Mouse (Mus musculus): ENCODE measurements around the gene Scp2. TPM values are rescaled to one million over a fixed set of nuclear protein-coding genes. Genes with fewer than 3 reads are reported as not detected.
A peak's percentile ranks its signal among the peaks of the same experiment; 100 is the strongest.

Scp2 gene
- polyA plus RNA-seq, 1 experiment from 2014 or later = 224 TPM

DNA sequence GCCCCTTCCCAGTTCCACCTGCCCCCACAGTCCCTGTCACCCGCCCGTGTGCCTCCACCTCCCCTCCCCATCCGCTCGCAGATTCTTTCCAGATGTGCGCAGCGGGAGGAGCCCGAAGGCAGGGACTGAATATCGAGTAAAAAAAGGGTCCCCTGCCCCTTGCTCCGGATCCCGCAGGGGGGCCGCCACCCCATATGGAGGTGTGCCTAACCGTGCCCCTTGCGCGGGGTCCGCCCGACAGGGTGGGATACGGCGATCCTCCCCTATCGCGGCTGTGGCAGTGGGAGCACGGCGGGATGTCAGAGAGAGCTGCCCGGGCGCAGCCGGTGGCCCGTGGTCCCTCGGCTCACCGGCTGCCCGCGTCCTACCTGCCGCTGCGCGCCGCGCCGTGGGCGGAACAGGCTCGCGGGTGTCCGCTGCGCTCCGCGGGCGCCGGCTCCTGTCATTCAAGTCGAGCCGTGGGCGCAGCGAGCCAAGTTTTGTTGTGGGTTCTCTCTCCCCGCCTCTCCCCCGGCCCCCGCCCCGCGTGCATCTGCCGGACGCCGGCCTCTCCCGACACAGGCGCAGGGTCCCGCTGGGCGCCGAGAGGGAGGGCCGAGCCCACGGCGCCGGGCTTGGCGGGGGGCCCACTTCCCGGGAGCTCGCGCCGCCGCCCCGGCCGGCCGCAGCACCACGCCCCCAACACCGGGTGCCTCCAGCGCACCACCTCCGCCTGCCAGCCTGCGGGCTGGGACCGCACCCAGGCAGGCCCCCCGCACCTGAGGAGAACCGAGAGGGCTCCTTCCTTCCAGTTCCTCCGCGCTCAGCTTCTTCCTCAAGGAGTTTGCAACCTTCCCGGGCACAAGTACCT lies 113.1 kb downstream of the Scp2 start:
- under 1% methylated on average over 83 of the region's 86 CpGs for WGBS
- no peaks in the 10 kb centered on the region for H3K9me3 ChIP-seq (replicated peaks)
- peak; percentile 66; the same call in 1 of the 2 replicates for ATAC-seq (ENCODE audit: insufficient number of reproducible peaks, low FRiP score, low TSS enrichment, low read depth)
- no peaks in the 10 kb centered on the region for H3K36me3 ChIP-seq
- H3K4me1 ChIP-seq = peaks cover 25% of the 10 kb centered on the region
- peak overlapping the region; percentile 58 for H3K9ac ChIP-seq
- peaks cover 23% of the 10 kb centered on the region for H3K27me3 ChIP-seq
- peak overlapping the region; percentile 56; the same call in 1 of the 2 replicates for H3K27ac ChIP-seq (replicated peaks)
- peak overlapping the region; percentile 64 for H3K4me3 ChIP-seq (replicated peaks)
- H3K4me2 ChIP-seq (replicated peaks) = peak overlapping the region; percentile 98

DNA sequence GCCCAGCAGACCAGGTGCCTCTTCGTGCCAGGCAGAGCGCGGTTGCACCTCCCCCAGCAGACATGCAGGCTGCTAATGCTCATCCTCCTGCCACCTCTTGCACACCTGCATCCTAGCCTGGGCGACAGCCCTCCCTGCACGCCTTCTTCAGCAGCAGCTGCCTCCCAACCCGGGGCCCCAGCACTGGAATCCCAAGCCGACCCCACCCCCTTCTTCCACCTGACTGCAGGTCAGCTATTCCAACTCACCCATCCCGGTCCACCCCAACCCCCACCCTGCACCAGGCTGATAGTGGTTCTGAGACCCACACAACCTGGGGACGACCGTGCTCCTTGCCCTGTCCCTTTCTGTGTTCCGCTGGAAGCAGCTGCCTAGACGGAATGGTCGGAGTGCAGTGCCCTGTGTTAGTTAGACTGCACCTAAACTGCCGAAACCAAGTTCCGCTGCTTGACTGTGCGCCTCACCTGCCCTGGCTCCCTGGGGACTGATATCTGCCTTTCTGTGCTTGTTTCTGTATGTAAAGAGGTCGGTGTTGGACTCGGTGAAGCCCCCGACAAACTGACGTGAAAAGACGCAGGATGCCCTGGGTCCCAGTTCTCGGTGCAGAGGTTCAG lies 113.8 kb downstream of the Scp2 start:
- ATAC-seq (ENCODE audit: insufficient number of reproducible peaks, low FRiP score, low TSS enrichment, low read depth) = no peak
- no peak overlapping the region for H3K9ac ChIP-seq
- peaks cover 25% of the 10 kb centered on the region for H3K4me1 ChIP-seq
- WGBS = 7% methylated on average over 22 of the region's 22 CpGs
- no peaks in the 10 kb centered on the region for H3K36me3 ChIP-seq
- no peaks in the 10 kb centered on the region for H3K9me3 ChIP-seq (replicated peaks)
- peak overlapping the region; percentile 64 for H3K4me3 ChIP-seq (replicated peaks)
- H3K27me3 ChIP-seq = peaks cover 23% of the 10 kb centered on the region
- H3K4me2 ChIP-seq (replicated peaks) = peak overlapping the region; percentile 98
- H3K27ac ChIP-seq (replicated peaks) = no peak overlapping the region

DNA sequence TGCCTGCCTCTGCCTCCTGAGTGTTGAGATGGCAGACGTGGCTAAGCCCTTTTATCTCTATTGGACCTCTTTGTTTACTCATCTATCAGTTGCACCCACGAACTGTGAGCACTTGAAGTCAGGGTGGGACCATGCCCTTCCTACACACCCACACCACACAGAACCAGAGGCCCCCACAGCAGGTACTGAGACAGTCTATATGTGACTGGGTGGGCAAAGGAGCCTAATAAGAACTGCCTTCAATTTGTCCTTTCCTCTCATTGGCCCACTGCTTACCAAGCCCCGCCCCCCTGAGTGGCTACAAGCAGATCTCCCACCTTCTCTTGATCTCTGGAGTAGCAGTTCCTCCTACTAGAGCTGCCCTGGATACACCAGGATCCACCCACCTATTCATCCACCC lies 118.6 kb downstream of the Scp2 start:
- WGBS = 48% methylated on average over 3 of the region's 3 CpGs
- no peak for ATAC-seq (ENCODE audit: insufficient number of reproducible peaks, low FRiP score, low TSS enrichment, low read depth)
- H3K9me3 ChIP-seq (replicated peaks) = no peaks in the 10 kb centered on the region
- H3K4me3 ChIP-seq (replicated peaks) = no peak overlapping the region
- H3K4me1 ChIP-seq = peaks cover 10% of the 10 kb centered on the region
- no peak overlapping the region for H3K4me2 ChIP-seq (replicated peaks)
- no peak overlapping the region for H3K27ac ChIP-seq (replicated peaks)
- H3K9ac ChIP-seq = no peak overlapping the region
- H3K27me3 ChIP-seq = peaks cover 19% of the 10 kb centered on the region
- no peaks in the 10 kb centered on the region; the same call in 1 of the 2 replicates for H3K36me3 ChIP-seq

DNA sequence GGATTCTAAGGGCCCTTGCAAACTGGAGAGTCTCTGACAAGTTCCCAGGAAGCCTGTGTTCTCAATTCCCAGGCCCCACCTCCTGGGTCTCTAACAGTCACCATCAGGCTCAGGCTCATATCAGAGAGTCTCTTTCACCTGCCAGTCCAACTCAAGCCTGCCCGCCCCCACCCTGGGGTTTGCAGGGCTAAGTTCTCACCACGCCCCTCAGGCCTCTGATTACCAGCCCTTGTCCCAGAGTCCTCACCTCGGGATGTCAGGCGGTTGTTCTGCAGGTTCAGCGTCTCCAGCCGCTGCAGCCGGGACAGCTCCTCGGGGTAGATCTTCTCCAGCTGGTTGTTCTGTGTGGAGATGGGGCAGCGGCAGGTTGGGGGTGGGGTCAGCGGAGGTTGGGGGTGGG lies 119.5 kb downstream of the Scp2 start:
- no peak for ATAC-seq (ENCODE audit: insufficient number of reproducible peaks, low FRiP score, low TSS enrichment, low read depth)
- Histone ChIP-seq H3K36me3 (peaks cover under 1% of the 10 kb centered on the region; the same call in 1 of the 2 replicates), H3K9ac (no peak overlapping the region), H3K4me3 (replicated peaks) (no peak overlapping the region), H3K27me3 (peaks cover 10% of the 10 kb centered on the region), H3K4me1 (peaks cover under 1% of the 10 kb centered on the region; the same call in 1 of the 2 replicates), H3K4me2 (replicated peaks) (no peak overlapping the region), H3K9me3 (replicated peaks) (no peaks in the 10 kb centered on the region), H3K27ac (replicated peaks) (no peak overlapping the region)
- WGBS = 6% methylated on average over 10 of the region's 10 CpGs

DNA sequence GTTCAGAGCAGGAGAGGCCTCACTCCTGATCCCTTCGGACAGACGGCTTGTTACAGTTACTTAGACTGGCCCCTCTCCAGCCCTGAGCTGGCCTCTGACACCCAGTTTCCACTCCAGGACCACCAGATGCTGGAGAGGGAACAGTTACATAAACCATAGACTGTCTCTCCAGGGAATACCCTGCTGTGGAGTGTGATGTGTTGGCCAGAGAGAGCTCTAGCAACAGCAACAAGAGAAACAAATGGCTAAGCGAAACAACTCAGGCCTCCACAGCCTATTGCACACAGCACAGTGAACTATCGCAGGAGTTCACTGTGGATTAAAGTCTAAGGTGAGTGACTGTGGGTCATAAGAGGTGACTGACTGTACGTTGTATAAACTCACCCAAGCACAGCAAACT lies 120.2 kb downstream of the Scp2 start:
- Histone ChIP-seq H3K27me3 (peaks cover 3% of the 10 kb centered on the region; the same call in 1 of the 2 replicates), H3K9ac (no peak overlapping the region), H3K4me3 (replicated peaks) (no peak overlapping the region), H3K4me2 (replicated peaks) (no peak overlapping the region), H3K36me3 (peaks cover 3% of the 10 kb centered on the region; the same call in 1 of the 2 replicates), H3K27ac (replicated peaks) (no peak overlapping the region), H3K9me3 (replicated peaks) (no peaks in the 10 kb centered on the region), H3K4me1 (no peaks in the 10 kb centered on the region)
- WGBS = 64% methylated on average over 5 of the region's 5 CpGs
- ATAC-seq (ENCODE audit: insufficient number of reproducible peaks, low FRiP score, low TSS enrichment, low read depth) = no peak

DNA sequence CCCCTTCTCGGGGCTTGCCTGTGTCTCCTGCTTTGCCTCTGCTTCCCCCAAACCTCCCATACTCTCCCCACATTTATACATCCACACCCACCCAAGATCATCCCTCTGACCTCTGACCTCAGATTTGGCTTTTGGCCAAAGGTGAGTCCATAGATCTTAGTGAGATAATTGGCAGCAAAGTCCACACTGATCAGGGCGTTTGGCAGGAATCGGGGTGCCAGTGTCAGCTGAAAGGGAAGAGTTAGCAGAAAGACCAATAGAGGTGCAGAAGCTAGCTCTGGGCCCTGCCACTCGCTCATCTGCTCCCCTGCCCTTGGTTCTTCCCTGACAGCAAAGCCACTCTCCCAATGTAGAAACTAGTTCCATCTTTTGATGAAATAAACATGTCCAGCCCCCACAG lies 121.6 kb downstream of the Scp2 start:
- Histone ChIP-seq H3K9ac (no peak overlapping the region), H3K27ac (replicated peaks) (no peak overlapping the region), H3K4me2 (replicated peaks) (no peak overlapping the region), H3K4me3 (replicated peaks) (no peak overlapping the region), H3K4me1 (peaks cover 6% of the 10 kb centered on the region), H3K36me3 (peaks cover 3% of the 10 kb centered on the region; the same call in 1 of the 2 replicates), H3K9me3 (replicated peaks) (no peaks in the 10 kb centered on the region), H3K27me3 (no peaks in the 10 kb centered on the region)
- 74% methylated on average over 4 of the region's 4 CpGs for WGBS
- ATAC-seq (ENCODE audit: insufficient number of reproducible peaks, low FRiP score, low TSS enrichment, low read depth) = no peak

DNA sequence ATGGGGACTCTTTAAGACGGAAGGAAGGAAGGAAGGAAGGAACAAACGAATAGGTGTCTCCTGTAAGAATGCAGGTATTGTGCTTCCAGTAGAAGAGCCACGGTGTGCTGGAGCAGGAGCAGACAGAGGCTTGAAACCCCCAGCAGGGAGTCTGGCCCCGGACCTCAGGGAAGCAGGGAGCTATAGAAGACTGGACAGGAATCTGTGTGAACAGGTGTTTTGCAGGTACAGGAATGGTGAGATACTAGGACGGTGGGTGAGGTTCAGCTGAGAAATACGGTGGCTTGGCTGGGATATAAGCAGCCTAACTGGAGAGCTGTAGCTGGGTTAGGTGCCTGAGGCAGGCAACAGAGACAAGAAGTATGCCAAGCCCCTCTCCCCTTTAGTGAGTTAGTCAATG lies 124.6 kb downstream of the Scp2 start:
- 72% methylated on average over 6 of the region's 6 CpGs for WGBS
- H3K27ac ChIP-seq (replicated peaks) = no peak overlapping the region

DNA sequence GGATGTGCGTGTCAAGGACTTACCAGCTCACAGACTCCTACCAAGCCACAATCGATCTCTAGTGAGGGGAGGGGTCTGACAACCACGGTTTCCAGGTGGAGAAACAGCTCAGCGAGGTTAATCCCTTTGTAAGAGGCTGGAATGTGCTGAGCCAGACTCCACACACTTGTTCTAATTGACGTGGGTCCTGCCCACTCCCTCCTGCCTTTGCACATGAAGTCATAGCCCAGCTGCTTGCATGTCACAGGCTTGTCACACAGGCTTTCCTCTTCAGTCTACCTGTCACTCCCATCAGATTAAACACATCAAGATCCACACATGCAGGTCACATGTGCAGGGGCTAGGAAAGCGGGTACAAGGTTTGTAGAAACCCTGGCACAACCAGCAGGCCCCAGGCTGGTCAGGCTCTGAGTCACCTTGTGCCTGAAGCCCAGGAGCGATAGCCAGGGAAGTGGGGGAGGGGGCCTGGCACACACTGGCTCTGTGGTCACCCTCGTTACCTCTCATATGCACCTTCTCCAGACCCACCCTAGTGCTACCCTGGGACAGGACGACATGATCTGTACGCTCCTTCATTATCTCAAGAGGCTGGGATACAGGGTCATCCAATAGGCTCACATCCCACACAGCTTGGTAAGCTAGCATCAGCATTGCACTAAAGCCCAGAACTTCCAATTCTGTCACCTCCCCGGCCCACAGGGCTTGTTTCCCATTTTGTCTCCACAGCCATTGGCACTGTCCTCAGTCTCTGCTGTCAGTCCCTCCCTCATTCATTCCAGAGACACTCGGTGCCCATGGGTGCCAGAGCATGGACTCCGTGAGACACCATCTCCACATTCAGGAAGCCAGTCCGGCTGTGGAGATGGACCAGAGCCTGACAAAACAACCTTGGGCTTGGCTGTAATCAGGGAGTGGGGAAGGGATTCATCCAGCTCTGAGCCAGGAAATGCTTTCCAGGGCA lies 125.6 kb downstream of the Scp2 start:
- Histone ChIP-seq H3K4me3 (replicated peaks) (no peak overlapping the region), H3K27me3 (no peaks in the 10 kb centered on the region), H3K9me3 (replicated peaks) (no peaks in the 10 kb centered on the region), H3K4me2 (replicated peaks) (no peak overlapping the region), H3K36me3 (peaks cover 3% of the 10 kb centered on the region; the same call in 1 of the 2 replicates), H3K4me1 (peaks cover 6% of the 10 kb centered on the region), H3K27ac (replicated peaks) (no peak overlapping the region), H3K9ac (no peak overlapping the region)
- ATAC-seq (ENCODE audit: insufficient number of reproducible peaks, low FRiP score, low TSS enrichment, low read depth) = no peak
- 44% methylated on average over 14 of the region's 14 CpGs for WGBS

More for the DNA sequence above, 124.6 kb downstream of the Scp2 start:
- Histone ChIP-seq H3K36me3 (peaks cover 3% of the 10 kb centered on the region; the same call in 1 of the 2 replicates), H3K9me3 (replicated peaks) (no peaks in the 10 kb centered on the region), H3K27me3 (no peaks in the 10 kb centered on the region), H3K9ac (no peak overlapping the region), H3K4me1 (peaks cover 6% of the 10 kb centered on the region), H3K4me3 (replicated peaks) (no peak overlapping the region), H3K4me2 (replicated peaks) (no peak overlapping the region)
- no peak for ATAC-seq (ENCODE audit: insufficient number of reproducible peaks, low FRiP score, low TSS enrichment, low read depth)

DNA sequence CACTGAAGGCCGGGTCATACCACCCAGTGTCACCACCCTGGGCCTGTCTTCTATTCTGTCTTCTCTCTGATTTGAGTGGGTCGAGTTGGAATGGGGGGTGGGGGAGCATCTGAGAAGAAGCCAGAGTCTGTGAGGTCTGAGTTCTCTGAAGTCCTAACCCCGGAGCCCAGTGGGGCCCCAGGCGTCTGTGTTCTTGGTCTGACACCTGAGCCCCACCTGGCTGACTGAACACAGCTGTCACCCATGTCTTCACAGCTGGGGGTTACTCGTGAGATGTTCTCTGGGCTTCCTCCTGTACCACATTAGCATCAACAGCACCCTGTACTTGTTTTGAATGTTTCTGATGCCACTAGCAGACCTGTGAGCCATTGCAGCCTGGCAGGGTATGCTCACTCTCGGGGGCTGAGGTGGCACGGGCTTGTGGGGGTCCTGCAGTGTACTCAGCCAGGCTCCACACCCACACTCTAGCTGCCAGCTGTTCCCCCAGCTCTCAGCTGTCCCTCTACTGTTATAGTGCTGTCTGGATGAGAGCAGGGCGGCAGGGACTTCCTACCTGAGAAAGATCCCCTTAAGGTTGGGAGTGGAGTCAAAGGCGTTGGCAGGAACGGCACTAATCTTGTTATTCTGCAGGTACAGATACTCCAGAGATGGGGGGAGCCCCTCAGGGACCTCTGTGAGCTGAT lies 126.4 kb downstream of the Scp2 start:
- Histone ChIP-seq H3K4me2 (replicated peaks) (no peak overlapping the region), H3K27me3 (no peaks in the 10 kb centered on the region), H3K9ac (no peak overlapping the region), H3K4me3 (replicated peaks) (no peak overlapping the region), H3K27ac (replicated peaks) (no peak overlapping the region), H3K9me3 (replicated peaks) (no peaks in the 10 kb centered on the region), H3K36me3 (peaks cover 3% of the 10 kb centered on the region; the same call in 1 of the 2 replicates), H3K4me1 (peaks cover 6% of the 10 kb centered on the region)
- 32% methylated on average over 10 of the region's 10 CpGs for WGBS
- ATAC-seq (ENCODE audit: insufficient number of reproducible peaks, low FRiP score, low TSS enrichment, low read depth) = no peak

DNA sequence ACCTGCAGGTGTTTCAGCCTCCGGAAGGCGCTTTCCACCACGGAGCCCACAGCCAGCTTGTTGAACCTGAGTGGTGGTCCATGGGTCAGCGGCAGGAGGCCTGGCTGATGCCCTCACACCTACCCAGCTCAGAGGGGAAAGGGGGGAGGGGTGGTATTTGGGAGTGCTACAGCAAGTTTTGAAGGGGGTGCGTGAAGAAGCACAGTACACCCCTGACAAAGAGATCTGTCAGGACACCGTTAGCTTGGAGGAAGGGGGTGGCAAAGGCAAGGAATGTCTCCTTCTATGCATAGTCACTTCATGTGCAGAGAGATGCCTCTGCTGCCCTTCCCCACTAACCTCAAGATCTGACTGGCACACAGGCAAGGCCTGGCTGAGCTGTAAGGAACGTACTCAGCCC lies 127.0 kb downstream of the Scp2 start:
- Histone ChIP-seq H3K4me3 (replicated peaks) (no peak overlapping the region), H3K27me3 (no peaks in the 10 kb centered on the region), H3K4me2 (replicated peaks) (no peak overlapping the region), H3K4me1 (peaks cover 6% of the 10 kb centered on the region), H3K9ac (no peak overlapping the region), H3K36me3 (peaks cover 3% of the 10 kb centered on the region; the same call in 1 of the 2 replicates), H3K9me3 (replicated peaks) (no peaks in the 10 kb centered on the region), H3K27ac (replicated peaks) (no peak overlapping the region)
- WGBS = 70% methylated on average over 7 of the region's 7 CpGs
- ATAC-seq (ENCODE audit: insufficient number of reproducible peaks, low FRiP score, low TSS enrichment, low read depth) = no peak

Measured in embryonic facial prominence, embryonic 15.5 days (tissue).